Mouse (Mus musculus) spleen, postnatal 10 days (tissue): ENCODE data around the gene Olfr821.
"Not testable (repeated sequence)": the region's sequence is repeated elsewhere in the genome, so short reads cannot be mapped to it uniquely, and the experiment has no call there.

Experiments used
- DNase-seq, 2 experiments: peaks; one replicate each; pipeline ENCODE4 v3.0.0; 2021 to 2022; ENCODE audit warnings: low spot score in 2 of 2

Gene Olfr821

DNA sequence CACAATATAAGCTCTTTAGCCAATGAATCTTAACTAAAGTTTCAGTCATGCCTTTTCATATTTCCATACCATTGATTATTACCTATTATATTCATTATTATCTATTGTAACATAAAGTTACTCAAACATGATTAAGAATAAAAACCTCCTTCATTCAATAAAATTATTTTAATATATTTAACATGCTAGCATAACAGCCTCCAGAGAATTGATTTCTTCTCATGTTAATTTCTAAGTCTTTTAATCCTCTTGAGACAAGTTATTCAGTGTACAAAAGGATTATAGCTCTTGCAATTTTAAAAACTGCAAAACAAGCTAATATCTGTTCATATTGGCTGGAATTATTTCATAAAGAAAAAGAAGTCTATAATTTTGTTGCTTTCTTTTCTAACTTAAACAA, at the start of gene Olfr821:
TSS of gene Olfr821 (plus strand) at position 301 of the 400 bp plus-strand sequence.
- no peak for DNase-seq

DNA sequence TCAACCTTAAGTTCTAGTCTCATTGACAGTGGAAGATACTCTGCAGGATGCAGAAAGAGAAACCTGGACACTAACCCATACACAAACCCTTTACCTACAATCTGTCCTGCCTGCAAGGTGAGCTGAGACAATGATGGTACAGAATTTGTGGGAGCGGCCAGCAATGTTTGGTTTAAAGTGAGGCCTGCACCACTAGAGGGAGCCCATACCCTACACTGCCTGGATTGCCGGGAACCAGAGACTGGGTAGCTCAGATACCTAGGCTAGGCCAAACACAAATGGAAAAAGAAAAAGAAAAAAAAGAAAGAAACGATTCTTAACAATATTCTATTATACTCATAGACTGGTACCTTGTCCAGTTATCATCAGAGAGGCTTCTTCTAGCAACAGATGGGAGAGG, 48.3 kb upstream of the Olfr821 start:
- not testable (repeated sequence) for DNase-seq

DNA sequence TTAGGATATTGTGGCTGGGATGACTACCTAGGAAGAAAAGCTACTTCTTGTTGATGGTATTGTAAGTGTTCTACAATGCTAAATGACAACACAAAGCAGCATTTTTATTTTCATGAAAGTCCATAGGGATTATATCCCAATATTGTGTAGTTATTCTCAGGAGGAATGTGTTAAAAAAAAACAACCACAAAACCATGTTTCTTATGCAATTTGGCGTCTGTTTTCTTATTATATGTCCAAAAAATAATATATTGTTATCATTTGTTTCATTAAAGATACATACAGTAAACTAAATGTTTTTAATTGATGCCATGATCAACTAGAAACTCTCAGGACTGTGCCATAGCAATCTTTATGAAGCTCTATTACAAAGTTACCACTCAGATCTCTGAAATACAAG, 45.2 kb upstream of the Olfr821 start, which contains the start of gene Gm10310:
TSS of gene Gm10310 (minus strand) at position 101 of the 400 bp plus-strand sequence.
- not testable (repeated sequence) for DNase-seq

DNA sequence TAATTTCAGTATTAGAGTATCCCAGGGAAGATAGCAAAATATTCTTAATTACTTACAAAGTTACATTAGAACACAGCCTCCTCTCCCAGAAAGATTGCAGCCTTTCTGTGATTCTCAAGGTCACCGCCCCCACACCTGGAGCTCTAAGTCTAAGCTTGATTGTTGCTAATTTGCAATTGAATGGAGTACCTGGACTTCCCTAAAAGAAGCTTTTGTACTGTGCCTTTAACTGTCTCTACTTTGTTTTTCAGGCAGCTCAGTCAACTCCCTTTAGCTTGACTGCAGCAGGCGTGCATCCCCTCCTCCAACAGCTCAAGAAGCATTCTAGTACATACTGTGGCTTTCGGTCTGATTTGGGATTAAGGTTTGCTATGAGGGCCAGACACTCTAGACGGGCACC, 26.0 kb upstream of the Olfr821 start:
- DNase-seq: not testable (repeated sequence)

DNA sequence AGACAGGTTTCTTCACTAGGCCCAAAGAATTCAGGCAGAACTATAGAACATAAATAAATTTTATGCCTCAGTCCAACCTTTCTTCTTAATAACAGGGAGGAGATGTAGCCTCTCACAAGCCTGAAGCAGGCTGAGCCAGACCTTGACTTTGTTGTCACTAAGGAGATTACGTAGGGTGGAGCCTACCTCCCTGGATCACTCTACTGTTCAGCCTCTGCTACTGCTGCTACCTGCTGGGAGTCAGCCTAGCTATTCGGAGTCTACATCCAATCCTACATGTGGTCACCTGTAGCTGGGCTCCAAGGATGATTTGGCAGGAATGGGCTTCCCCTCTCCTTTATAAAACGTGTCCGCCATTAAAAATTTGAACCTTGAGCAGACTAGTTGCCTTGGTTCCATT, 24.8 kb upstream of the Olfr821 start:
- DNase-seq: not testable (repeated sequence)

DNA sequence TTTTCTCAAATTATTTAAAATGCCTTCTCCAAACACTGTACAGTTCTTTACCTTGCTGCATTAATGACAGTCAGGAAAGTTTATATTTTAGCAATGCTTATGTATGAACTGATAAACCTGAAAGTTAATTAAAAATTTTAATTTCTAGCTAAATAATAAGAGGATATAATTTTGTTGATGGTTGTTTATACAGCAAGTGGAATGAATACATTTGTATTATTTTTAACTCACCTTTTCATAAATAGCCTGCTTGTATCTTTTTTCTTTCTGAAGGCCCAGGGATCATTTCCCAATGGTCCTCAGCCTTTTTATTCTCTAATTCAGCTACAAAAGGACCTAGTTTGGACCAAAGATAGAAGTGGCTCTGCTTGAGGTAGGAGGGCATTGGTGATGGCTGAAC, 17.8 kb upstream of the Olfr821 start, which contains the start of gene Olfr820:
TSS of gene Olfr820 (plus strand) at position 301 of the 400 bp plus-strand sequence.
- no peak for DNase-seq

DNA sequence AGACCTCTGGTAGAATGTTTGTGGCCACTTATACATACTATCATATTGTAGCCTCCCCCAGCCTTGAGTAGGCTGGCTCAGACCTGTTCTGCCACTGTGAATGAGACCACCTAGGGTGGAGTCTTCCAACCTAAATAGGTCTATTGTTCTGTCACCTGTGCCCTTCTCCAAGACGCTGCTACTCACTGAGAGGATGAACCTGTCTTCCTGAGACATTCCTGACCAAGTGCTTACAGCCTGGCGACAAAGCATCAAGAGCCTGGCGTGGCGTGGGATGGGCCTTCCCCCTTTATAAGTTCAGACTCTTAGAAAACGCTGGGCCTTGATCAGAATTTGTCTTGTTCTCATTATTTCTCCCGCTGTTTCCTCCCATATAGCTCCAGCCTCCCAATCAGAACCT, 6.9 kb downstream of the Olfr821 start:
- no peak for DNase-seq

DNA sequence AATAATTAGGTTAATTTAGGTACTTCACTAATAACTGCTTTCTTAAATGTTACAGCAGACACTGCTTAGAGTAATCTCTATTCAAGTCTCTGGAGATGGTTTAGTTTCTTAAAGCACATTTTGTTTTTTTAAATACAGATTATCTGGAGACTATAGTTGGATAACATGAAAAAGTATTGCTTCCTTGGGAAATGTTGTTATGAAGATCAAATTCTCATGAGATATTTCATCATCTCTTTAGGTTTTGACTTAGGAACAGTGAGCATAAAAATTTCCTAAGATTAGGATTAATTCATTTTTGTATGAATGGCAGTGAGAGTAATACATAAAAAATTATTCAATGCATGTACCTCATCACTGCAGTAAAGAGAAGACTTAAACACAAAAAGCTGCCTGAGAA, 40.8 kb downstream of the Olfr821 start, which contains the start of gene Olfr822:
TSS of gene Olfr822 (plus strand) at position 301 of the 400 bp plus-strand sequence.
- DNase-seq: no peak
